Mouse (Mus musculus) intestine, embryonic 15.5 days (tissue): ENCODE results near the gene Senp2. TPM values are rescaled to one million over a fixed set of nuclear protein-coding genes. Genes with fewer than 3 reads are reported as not detected.

ENCODE experiments used
- ATAC-seq: fragments of 200-750 bp; cut with Nextera tagmentation; 2 replicates; pipeline ENCODE4 v1.8.0; 2017; ENCODE audit warnings: moderate TSS enrichment, moderate library complexity
- H3K27ac ChIP-seq: fragments of 300-500 bp; sonication (generic); 2 replicates; pipeline ENCODE4 v1.5.1; 2015; ENCODE audit warnings: mild to moderate bottlenecking, inconsistent platforms
- H3K27me3 ChIP-seq: fragments of 300-500 bp; sonication (generic); replicated peaks from 2 replicates; pipeline ENCODE4 v1.6.1; 2015; ENCODE audit warnings: inconsistent platforms
- H3K36me3 ChIP-seq: fragments of 300-500 bp; sonication (generic); 2 replicates; pipeline ENCODE4 v1.6.1; 2015; ENCODE audit warnings: inconsistent platforms
- H3K4me1 ChIP-seq: fragments of 300-500 bp; sonication (generic); replicated peaks from 2 replicates; pipeline ENCODE4 v1.6.1; 2015; ENCODE audit warnings: inconsistent platforms
- H3K4me2 ChIP-seq: fragments of 300-500 bp; sonication (generic); replicated peaks from 2 replicates; pipeline ENCODE4 v1.6.1; 2015; ENCODE audit warnings: mild to moderate bottlenecking, inconsistent platforms
- H3K4me3 ChIP-seq: fragments of 300-500 bp; sonication (generic); replicated peaks from 2 replicates; pipeline ENCODE4 v1.5.1; 2015; ENCODE audit warnings: inconsistent platforms
- H3K9ac ChIP-seq: fragments of 300-500 bp; sonication (generic); 2 replicates; pipeline ENCODE4 v1.6.1; 2015; ENCODE audit warnings: inconsistent platforms
- H3K9me3 ChIP-seq: fragments of 300-500 bp; sonication (generic); 2 replicates; pipeline ENCODE4 v1.6.1; 2016; ENCODE audit warnings: inconsistent platforms
- WGBS: fragments of 180-500 bp; shearing (Covaris S2); methylation state at CpG from one replicate; pipeline ENCODE4 v1.1.7; 2015; 5-methylcytosine and 5-hydroxymethylcytosine counted together
- polyA plus RNA-seq: library from polyadenylated mRNA; unstranded; fragments of >200 nt; fragmentation: Nextera tagmentation; extraction: Ambion mirVana; gene quantifications from 2 replicates; pipeline ENCODE4 v1.2.1, GENCODE M21; 2015

Senp2 gene
- polyA plus RNA-seq, 1 experiment from 2014 or later, result 36.0 TPM

DNA sequence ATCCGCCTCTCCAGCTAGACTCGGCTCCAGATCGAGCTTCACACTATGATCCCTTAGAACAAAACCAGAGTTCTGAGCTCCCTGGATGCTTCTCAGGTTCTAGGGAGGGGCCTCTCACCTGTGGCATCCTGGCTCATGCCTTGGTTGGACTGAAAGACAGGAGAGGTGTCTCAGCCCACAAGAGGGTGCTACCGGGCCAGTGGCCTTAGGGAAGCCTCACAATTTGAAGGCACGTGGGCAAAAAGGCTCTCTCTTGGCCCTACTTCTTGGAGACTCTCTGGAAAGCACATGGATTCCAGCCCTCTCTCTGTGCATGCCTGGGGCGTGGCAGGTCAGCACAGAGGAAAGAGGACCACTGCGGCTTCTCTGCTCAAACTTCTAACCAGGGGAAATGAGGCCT lies 62.1 kb downstream of the Senp2 start:
- H3K36me3 ChIP-seq, result peaks cover 49% of the 10 kb centered on the region
- H3K9ac ChIP-seq, result no peak overlapping the region
- 77% methylated on average over 7 of the region's 7 CpGs for WGBS
- H3K4me1 ChIP-seq, result no peaks in the 10 kb centered on the region
- no peak for ATAC-seq
- H3K4me3 ChIP-seq, result no peak overlapping the region
- H3K27ac ChIP-seq, result no peak overlapping the region
- H3K4me2 ChIP-seq, result no peak overlapping the region
- H3K9me3 ChIP-seq, result no peaks in the 10 kb centered on the region
- H3K27me3 ChIP-seq, result no peaks in the 10 kb centered on the region

GRCm38 (mm10) chr16:22075067-22075466 lies 65.8 kb downstream of the Senp2 start:
- Histone ChIP-seq H3K9ac (no peak overlapping the region), H3K4me2 (no peak overlapping the region), H3K27ac (no peak overlapping the region), H3K9me3 (no peaks in the 10 kb centered on the region), H3K4me3 (no peak overlapping the region), H3K4me1 (no peaks in the 10 kb centered on the region), H3K27me3 (no peaks in the 10 kb centered on the region), H3K36me3 (peaks cover 36% of the 10 kb centered on the region)
- no peak for ATAC-seq
- WGBS, result 68% methylated on average over 6 of the region's 6 CpGs

DNA sequence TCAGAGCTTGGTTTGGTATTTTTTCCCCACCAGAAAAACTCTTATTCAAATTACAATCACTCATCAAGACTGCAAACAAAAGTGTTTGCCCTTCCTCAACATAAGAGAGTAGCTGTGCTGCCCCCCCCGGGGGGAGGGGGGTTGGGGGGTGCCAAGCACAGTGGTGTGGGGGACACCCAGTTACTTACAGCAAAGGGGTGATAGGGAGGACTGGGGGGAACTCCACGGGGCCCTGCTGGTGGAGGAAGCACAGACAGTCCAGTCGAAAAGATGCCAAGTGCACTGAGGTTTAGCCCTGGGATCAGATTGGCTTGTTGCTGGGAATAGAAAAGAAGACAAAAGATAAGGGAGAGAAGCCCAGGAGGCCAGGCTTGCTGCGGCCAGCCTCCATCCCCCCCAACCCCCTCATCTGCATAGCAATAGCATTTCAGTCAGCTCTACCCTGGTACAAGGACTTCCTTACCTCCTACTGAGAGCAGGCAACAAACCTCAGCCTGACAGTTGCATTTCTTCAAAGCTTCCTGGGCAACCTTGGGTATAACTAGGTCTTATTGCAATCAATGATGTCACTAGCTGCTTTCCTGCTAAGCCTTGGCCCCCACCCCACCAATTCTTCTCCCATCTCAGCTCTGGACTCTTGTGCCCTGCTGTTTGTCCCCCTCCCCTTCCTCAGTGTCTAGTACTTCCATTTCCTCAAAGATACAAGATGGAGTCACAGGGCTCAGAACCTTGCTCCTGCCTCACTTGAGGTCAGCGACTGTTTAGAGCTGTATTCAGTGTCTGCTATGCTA lies 66.7 kb downstream of the Senp2 start:
- ATAC-seq, result no peak
- 43% methylated on average over 5 of the region's 5 CpGs for WGBS
- H3K4me1 ChIP-seq, result no peaks in the 10 kb centered on the region
- H3K27me3 ChIP-seq, result no peaks in the 10 kb centered on the region
- no peak overlapping the region for H3K27ac ChIP-seq
- H3K9ac ChIP-seq, result no peak overlapping the region
- H3K36me3 ChIP-seq, result peaks cover 35% of the 10 kb centered on the region
- no peaks in the 10 kb centered on the region for H3K9me3 ChIP-seq
- no peak overlapping the region for H3K4me2 ChIP-seq
- no peak overlapping the region for H3K4me3 ChIP-seq

DNA sequence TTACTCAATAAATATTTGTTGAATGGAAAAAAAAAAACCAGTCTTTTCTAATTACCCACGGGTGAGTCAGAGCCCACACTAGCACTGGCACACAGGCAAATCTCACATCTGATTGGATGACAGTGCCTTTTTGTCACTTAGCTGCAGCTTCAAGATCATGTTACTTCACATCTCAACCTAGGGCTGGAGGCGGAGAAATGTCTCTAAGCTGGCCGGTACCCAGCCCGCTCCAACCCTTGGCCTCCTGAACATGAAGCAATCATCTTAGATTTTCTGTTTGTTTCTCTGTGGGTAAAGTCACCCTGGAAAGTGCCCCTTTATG lies 67.3 kb downstream of the Senp2 start:
- Histone ChIP-seq H3K9ac (no peak overlapping the region), H3K27me3 (no peaks in the 10 kb centered on the region), H3K4me2 (no peak overlapping the region), H3K36me3 (peaks cover 39% of the 10 kb centered on the region), H3K9me3 (no peaks in the 10 kb centered on the region), H3K4me1 (no peaks in the 10 kb centered on the region), H3K4me3 (no peak overlapping the region), H3K27ac (no peak overlapping the region)
- ATAC-seq, result no peak
- 65% methylated on average over 4 of the region's 4 CpGs for WGBS

- ATAC-seq, result no peak
- no peak overlapping the region for H3K4me2 ChIP-seq
- 85% methylated on average over 12 of the region's 12 CpGs for WGBS
- H3K4me1 ChIP-seq, result no peaks in the 10 kb centered on the region
- H3K27ac ChIP-seq, result no peak overlapping the region
- H3K27me3 ChIP-seq, result no peaks in the 10 kb centered on the region
- H3K4me3 ChIP-seq, result no peak overlapping the region
- H3K9me3 ChIP-seq, result no peaks in the 10 kb centered on the region
- H3K9ac ChIP-seq, result no peak overlapping the region
- H3K36me3 ChIP-seq, result peaks cover 38% of the 10 kb centered on the region
Measured at GRCm38 (mm10) chr16:22080125-22080710, 70.9 kb downstream of the Senp2 start.

DNA sequence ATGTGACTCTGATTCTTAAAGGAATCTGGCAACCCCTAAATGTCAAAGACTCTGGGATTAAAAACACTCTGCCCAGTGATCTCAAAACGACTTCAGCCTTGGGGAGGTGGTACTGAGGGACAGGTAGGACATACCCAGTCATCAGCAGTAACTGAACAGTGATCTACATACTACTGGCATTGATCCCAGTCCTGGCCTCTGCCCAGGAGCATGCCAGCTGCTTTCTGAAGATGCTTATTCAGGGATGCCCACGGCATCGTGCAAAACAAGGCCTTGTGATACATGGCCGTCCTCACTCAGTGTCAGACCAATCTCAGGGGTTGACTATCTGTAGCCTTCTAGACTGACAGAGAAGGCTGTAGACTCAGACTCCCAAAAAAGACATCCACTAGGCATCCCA lies 76.1 kb downstream of the Senp2 start:
- WGBS, result 93% methylated on average over 4 of the region's 4 CpGs
- Histone ChIP-seq H3K4me1 (no peaks in the 10 kb centered on the region), H3K9me3 (no peaks in the 10 kb centered on the region), H3K36me3 (peaks cover 26% of the 10 kb centered on the region), H3K27ac (no peak overlapping the region), H3K27me3 (no peaks in the 10 kb centered on the region), H3K4me3 (no peak overlapping the region), H3K4me2 (no peak overlapping the region), H3K9ac (no peak overlapping the region)
- no peak for ATAC-seq

DNA sequence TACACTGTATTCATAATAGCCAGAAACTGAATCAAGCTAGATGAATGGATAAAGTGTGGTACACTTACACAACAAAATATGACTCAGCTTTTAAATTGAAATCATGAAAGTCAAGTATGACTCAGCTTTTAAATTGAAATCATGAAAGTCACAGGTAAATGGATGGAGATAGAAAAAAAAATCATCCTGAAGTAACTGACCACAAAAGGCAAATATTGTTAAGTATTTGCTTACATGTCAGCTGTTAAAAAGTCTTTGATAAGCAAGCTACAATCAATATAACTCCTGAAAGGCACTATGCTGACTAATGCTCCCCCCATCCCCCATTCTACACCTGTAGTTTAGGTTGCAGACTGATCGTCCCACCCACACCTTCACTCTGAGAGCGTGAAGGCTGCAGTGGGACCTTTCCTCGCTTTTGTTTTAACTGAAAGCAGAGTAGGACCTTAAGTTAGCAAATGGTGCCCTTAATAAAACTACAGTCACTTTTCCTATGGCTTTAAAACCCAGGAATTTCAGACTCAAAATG lies 82.0 kb downstream of the Senp2 start:
- H3K9me3 ChIP-seq, result no peaks in the 10 kb centered on the region
- no peak overlapping the region for H3K4me2 ChIP-seq
- H3K4me1 ChIP-seq, result no peaks in the 10 kb centered on the region
- no peaks in the 10 kb centered on the region for H3K27me3 ChIP-seq
- no peak for ATAC-seq
- no peak overlapping the region for H3K9ac ChIP-seq
- 77% methylated on average over 3 of the region's 3 CpGs for WGBS
- peaks cover 12% of the 10 kb centered on the region; the same call in 1 of the 2 replicates for H3K36me3 ChIP-seq
- no peak overlapping the region for H3K27ac ChIP-seq
- no peak overlapping the region for H3K4me3 ChIP-seq

DNA sequence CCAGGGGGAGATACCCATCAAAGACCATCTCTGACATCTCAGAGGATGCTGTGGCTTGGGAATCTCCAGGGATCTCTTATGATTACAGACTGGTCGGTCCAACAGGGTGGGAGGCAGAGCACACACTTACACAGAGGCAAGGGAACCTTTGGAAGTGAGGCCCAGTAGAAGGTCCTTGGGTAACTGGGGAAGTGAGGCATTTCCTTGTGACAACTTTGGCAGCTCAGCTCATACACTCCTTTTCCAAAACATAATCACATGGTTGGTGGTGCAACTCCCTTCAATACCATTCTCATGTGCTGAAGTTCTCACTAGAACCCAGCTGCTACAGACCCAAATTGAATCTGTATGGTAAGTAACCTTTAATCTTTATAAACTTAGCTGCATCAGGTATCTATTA lies 86.5 kb downstream of the Senp2 start:
- no peak for ATAC-seq
- 0 out of 2 replicates have a peak, but pooled peaks cover 3% of the 10 kb centered on the region for H3K4me1 ChIP-seq
- no peaks in the 10 kb centered on the region for H3K27me3 ChIP-seq
- H3K4me2 ChIP-seq, result no peak overlapping the region
- H3K4me3 ChIP-seq, result no peak overlapping the region
- no peak overlapping the region for H3K27ac ChIP-seq
- no peaks in the 10 kb centered on the region for H3K9me3 ChIP-seq
- 82% methylated on average over 1 of the region's 1 CpGs for WGBS
- H3K9ac ChIP-seq, result no peak overlapping the region
- no peaks in the 10 kb centered on the region; the same call in 1 of the 2 replicates for H3K36me3 ChIP-seq

DNA sequence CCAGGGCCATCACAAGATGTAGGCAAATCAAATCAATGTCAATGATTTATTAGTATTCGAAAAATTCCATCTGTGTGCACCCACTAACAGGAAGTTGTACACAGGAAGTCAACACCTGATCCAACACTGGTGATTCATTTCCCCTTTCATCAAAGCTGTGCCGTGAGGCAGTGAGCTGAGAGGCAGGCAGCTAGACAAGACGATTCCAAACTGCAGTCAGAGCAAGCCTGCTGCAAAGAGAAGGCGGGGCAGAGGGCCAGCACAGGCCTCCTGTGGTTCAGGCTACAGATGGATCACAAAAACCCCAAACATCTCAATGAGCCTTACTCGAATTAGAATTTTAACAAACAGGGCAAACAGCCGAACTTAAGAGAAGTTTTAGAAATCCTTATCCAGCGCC lies 88.4 kb downstream of the Senp2 start:
- no peak overlapping the region for H3K9ac ChIP-seq
- 60% methylated on average over 7 of the region's 7 CpGs for WGBS
- H3K27me3 ChIP-seq, result no peaks in the 10 kb centered on the region
- no peaks in the 10 kb centered on the region for H3K9me3 ChIP-seq
- no peak for ATAC-seq
- H3K4me1 ChIP-seq, result 0 out of 2 replicates have a peak, but pooled peaks cover 3% of the 10 kb centered on the region
- no peak overlapping the region for H3K4me2 ChIP-seq
- H3K36me3 ChIP-seq, result no peaks in the 10 kb centered on the region; the same call in 1 of the 2 replicates
- H3K4me3 ChIP-seq, result no peak overlapping the region
- no peak overlapping the region for H3K27ac ChIP-seq

Other genes starting within 250 kb of the Senp2 start
- 9.7 and 11.4 TPM in 2 replicates for gene Ehhadh, start 221.7 kb upstream of the Senp2 start, polyA plus RNA-seq
- gene Map3k13, start 215.1 kb upstream of the Senp2 start, polyA plus RNA-seq, result 1.7 and 1.9 TPM in 2 replicates
- 85.2 and 90.8 TPM in 2 replicates for gene Tmem41a, start 61.9 kb upstream of the Senp2 start, polyA plus RNA-seq
- gene Liph, start 13.8 kb upstream of the Senp2 start, polyA plus RNA-seq, result 23.1 and 24.3 TPM in 2 replicates
- 107 and 116 TPM in 2 replicates for gene Igf2bp2, start 153.8 kb downstream of the Senp2 start, polyA plus RNA-seq